Mouse (Mus musculus): ENCODE data around the gene Ifna11.

Gene Ifna11

DNA sequence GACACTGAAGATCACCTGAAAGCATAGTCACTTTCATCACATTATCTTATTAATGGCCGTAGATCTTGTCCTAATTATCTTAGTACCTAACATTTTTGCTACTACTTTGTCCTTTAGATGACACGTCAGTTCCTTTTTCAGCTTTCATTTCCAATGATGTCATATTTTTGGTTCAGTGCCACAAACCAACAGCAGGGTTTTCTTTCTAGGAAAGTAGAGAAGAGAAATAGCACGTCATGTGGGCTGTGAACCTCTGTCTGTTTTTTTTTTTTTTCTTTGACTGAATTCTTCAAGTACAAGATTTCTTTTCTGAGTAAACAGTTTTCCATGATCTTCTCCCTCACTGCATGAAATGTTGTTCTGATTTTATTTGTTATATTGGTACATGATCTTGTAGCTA is 20.3 kb downstream of the Ifna11 start:
- DNase-seq (ENCODE audit: low spot score), result no peak

DNA sequence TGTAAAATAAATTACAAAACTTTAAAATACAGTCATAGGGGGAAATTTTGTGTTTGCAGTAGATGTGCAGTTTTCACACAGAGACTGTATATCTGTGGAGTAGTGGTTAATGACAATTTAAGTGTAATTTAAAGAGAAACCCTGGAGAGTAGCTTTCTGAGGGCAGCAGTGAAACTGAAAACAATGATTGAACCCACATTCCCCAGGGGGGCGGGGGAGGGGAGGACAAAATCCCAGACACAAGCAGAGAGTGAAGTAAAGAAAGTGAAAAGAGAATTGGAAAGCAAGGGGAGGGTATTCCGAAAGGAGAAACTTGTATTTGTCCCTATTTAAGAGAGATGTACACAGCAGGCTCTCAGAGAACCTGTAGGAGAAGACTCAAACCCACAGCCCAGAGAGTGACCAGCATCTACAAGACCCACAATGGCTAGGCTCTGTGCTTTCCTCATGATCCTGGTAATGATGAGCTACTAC is 21.7 kb downstream of the Ifna11 start, which contains the start of gene Ifna4:
Ifna4 (plus strand) TSS at position 424 of the 474 bp plus-strand sequence.
- DNase-seq (ENCODE audit: low spot score), result no peak

DNA sequence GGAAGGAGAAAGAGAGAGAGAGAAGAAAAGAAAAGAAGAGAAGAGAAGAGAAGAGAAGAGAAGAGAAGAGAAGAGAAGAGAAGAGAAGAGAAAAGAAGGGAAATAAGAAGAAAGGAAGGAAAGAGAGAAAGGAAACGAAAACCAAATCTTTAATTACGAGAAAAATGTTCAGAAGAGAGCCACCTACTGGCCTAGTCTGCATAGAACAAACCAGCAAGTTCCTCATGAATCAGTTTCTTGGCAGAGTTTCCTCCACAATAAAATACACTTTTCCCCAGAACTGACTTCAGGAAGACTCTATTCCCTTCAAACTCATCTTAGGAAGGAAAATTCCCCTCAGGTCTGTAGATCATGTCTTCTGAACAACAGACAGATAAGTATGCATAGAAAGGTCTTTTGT is 25.6 kb downstream of the Ifna11 start:
- DNase-seq (ENCODE audit: low spot score), result no peak

DNA sequence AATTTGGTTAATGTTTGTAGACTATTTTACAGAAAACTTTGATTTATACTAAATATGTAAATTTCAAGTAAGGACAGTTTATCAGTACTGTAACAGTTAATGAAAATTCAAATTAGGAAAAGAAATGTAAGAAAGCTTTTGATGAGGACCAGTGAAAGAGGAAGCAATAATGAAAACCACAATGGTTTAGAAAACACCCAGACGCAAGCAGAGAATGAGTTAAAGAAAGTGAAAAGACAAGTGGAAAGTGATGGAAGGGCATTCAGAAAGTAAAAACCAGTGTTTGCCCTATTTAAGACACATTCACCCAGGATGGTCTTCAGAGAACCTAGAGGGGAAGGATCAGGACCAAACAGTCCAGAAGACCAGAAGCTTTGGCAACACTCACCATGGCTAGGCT is 29.9 kb downstream of the Ifna11 start, which contains the start of gene Ifna1:
Ifna1 (plus strand) TSS at position 390 of the 400 bp plus-strand sequence.
- no peak for DNase-seq (ENCODE audit: low spot score)

DNA sequence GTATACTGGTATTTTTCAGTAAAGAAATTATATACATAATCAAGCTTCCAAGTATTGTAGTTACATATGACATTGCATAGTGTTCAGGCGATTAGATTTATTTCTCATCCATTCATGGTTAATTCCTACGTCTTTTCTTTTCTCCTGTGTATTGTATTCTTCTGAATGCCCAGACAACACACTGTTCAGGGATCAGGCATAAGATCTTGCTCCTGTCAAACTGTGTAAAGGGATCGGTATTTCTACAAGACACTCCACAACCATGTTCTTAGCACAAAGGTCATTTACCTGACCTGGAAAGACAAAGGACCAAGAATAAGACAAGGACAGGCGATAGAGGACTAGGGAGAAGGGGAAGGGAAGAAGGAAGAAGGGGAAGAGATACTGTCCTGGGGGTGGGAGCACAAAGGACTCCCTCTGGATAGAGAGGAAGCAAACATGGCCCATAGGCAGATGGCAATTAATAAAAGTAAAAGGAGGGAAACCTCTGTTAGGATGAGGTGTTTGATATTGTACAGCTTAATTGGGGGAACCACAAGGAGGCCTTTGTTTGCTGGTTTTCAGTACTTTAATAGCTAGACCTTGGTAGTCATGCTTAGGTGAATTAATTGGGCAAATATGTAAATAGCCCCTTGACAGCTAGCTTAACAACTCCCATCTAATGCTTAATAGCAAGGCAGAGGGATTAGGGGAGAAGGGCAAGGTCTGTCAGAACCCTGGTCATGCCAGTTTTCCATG is 31.4 kb downstream of the Ifna11 start:
- DNase-seq (ENCODE audit: low spot score), result no peak

DNA sequence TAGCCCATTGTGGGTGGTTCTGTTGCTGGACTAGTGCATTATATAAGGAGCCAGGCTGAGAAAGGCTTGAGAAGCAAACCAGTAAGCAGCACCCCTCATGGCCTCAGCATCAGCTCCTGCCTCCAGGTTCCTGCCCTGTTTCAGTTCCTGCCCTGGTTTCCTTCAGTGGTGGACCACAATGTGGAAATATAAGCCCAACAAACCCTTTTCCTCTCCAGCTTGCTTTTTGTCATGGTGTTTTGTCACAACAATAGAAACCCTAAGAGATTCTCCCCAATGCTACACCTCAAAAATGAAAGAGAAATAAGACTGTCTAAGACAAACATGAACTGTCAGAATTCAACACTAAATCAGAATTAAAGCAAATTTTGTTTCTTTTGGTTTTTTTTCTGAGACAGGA is 39.5 kb downstream of the Ifna11 start:
- DNase-seq (ENCODE audit: low spot score), result no peak

DNA sequence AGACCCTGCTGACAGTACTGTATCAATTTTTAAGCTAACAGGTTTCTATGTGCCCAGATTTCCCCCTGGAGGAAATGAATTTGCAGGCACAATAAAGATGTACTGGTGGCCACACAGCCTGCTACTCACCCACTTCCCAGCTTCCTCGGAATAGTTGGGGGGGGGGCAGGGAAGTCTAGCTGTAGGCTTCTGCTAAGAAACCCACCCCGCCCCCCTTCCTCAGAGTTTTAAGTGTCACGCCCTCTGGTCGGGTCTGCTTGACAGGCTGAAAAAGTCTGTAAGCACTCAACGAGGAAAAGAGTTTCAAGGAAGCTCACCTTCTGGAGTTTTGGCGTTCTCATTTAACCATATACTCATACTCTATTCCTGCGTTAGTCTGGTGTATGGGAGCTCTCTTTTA is 43.5 kb downstream of the Ifna11 start:
- DNase-seq (ENCODE audit: low spot score), result no peak

DNA sequence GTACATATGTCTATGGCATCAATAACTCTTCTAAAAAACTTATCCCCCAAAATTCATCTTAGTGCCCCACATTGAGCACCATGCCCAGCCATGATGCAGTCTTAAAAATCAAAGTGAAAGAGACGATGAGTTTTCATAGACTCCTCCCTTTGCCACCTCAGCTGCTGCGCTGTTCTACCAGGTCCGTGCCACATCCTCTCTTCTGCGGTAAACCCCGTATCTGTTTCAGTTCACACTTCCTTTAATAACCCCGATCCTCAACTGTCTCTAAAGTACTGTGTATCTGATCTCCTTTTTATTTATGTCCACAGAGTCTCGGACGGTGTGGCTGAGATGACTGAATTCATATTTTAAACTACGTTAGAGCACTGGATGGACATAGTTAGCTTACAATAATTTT is 44.8 kb downstream of the Ifna11 start:
- no peak for DNase-seq (ENCODE audit: low spot score)

DNA sequence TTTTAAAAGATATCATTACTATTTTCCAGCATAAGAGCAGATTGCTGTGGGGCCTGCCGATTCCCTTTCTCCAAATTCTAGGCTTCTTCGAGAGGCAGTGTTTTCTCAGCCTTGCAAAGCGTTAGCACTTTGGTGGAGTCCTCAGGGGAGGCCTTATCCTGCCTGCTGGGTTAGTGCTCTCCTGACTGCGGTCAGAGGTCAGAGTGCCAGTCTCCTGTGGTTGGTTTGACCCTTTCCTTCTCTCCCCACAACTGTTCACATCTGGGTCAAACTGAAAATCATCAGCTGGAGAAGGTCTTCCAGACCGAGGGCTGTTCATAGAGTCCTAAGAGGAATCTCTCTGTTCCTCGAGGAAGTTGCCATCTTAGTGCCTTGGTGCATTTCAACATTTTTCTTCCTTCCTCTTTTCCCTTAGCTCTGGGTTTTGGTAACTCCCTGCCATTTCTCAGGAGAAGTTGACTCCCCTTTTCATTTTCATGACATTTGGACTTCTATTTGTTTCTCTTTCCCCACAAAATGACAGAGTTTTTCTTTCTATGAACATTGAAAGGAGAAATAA is 45.3 kb downstream of the Ifna11 start:
- no peak for DNase-seq (ENCODE audit: low spot score)

DNA sequence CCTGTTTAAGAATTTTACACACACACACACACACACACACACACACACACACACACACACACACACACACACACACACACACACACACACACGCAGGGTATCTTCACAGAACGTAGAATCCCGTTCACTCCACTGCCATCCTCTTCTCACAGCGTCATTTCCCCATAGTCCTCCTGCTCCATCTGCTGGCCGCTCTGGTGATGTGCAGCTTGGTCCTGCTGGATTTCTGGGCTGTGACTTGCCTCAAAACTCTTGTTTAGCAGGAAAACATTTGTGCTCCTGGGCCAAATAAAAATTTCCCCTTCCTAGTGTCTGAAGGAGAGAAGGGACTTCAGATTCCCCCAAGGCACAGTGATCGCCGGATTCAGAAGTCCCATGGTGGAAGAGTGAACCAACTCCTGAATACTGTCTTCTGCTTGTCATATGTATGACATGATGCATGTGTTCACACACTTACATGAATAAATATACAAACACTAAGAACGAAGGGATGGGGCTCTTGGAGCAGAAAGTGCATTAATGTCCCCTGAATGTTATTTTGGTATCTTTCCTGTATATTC is 47.7 kb downstream of the Ifna11 start:
- peak; percentile 52 for DNase-seq (ENCODE audit: low spot score)

DNA sequence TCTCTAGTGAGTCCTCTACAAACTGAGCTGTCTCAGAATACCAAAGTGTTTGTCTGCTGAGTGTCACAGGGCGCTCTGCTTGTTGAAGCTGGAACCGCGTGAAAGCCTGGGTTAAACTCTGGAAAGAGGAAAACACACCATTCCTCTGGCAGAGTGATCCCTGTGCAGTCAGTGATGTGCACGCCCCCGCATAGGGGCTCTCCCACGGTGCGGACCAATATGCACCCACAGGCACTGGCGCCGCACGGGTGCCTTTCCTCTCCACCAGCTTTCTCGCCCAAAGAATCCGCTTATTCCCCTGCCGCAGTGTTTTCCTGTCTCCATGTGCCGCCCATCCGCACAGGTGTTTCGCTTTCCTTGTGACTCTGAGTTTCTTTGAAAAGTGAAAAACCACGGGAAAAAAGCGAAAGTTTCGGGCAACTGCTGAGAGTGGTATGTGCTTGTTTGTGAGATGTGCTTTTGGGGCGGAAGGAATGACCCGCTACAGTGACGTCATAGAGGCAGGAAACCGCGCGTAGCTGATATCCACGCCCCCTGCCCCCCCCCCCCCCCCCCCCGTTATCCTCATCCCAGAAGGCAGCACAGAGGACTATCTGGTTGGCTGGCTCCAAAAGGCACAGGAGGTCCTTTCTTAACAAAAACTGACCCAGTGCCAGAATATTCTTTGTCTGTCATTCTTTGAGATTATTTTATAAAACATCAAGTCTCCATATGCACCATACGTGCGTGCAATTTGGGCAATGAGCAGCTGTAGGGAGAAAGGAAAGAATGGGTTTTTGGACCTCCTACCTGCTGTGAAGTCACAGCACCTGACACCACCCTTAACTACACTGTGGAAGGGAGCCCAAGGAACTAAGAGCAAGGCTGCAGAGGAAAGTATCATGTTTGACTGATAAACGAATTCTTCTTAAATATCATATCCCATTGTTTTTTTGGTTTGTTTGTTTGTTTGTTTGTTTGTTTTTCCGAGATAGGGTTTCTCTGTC is 48.5 kb downstream of the Ifna11 start:
- DNase-seq (ENCODE audit: low spot score), result no peak

Measured in ovary, postnatal 10 days (tissue).